Mouse (Mus musculus): ENCODE data around the gene Draxin.

GRCm38 (mm10) chr4:148081201-148081600, 49.3 kb downstream of the Draxin start:
- TF ChIP-seq CTCF (IDR thresholded peaks at IDR 0.05) (no peak), EP300 (IDR thresholded peaks at IDR 0.05; ENCODE audit: insufficient read depth, low read depth, low read length) (no peak), POLR2A (IDR thresholded peaks at IDR 0.05; ENCODE audit: insufficient read depth, low read depth, low read length) (no peak)
